Mouse (Mus musculus): ENCODE measurements around the gene Sohlh2. TPM values are rescaled to one million over a fixed set of nuclear protein-coding genes. Genes with fewer than 3 reads are reported as not detected.
"Not testable (repeated sequence)": the region's sequence is repeated elsewhere in the genome, so short reads cannot be mapped to it uniquely, and the experiment has no call there.

Gene Sohlh2
- polyA plus RNA-seq, 1 experiment from 2014 or later: not detected

DNA sequence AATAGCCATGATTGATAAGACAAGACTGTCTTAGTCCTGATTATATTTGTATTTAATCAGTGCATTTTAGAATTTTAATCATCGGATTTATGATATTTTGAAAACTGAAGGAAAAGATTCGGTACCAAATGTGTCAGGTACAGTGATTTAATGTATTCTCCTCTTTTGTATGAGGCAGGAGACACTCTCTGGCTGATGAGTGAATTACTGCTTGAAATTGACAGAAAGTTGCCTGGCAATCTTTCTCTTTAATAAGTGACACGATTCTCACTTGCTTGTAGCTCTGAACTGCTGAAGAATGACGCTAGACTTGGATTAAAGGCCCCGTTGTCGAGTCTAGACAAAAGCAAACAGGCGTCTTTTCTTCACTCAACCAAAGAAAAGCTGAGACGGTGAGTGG lies 13.0 kb downstream of the Sohlh2 start:
- Histone ChIP-seq H3K4me3 (ENCODE audit: low read depth, low read length) (no peak overlapping the region), H3K27me3 (replicated peaks; ENCODE audit: control insufficient read depth, insufficient read depth, low read length) (no peaks in the 10 kb centered on the region), H3K9me3 (replicated peaks; ENCODE audit: control insufficient read depth, low read length) (no peaks in the 10 kb centered on the region), H3K36me3 (ENCODE audit: control insufficient read depth, insufficient read depth, low read length) (no peaks in the 10 kb centered on the region), H3K27ac (ENCODE audit: low read depth, low read length) (no peak overlapping the region), H3K9ac (ENCODE audit: low read length) (no peak overlapping the region), H3K4me1 (ENCODE audit: control insufficient read depth, insufficient read depth, low read length) (no peaks in the 10 kb centered on the region), H3K4me2 (ENCODE audit: low read length) (no peak overlapping the region)
- WGBS: 37% methylated on average over 8 of the region's 8 CpGs
- ATAC-seq (no peak), DNase-seq (ENCODE audit: low spot score) (no peak)

- Histone ChIP-seq H3K4me3 (ENCODE audit: low read depth, low read length) (no peak overlapping the region), H3K9me3 (replicated peaks; ENCODE audit: control insufficient read depth, low read length) (no peaks in the 10 kb centered on the region), H3K4me1 (ENCODE audit: control insufficient read depth, insufficient read depth, low read length) (no peaks in the 10 kb centered on the region), H3K27ac (ENCODE audit: low read depth, low read length) (no peak overlapping the region), H3K36me3 (ENCODE audit: control insufficient read depth, insufficient read depth, low read length) (no peaks in the 10 kb centered on the region), H3K27me3 (replicated peaks; ENCODE audit: control insufficient read depth, insufficient read depth, low read length) (no peaks in the 10 kb centered on the region), H3K4me2 (ENCODE audit: low read length) (no peak overlapping the region), H3K9ac (ENCODE audit: low read length) (no peak overlapping the region)
- DNase-seq (ENCODE audit: low spot score) (no peak), ATAC-seq (no peak)
- WGBS: 91% methylated on average over 5 of the region's 5 CpGs
Observed at GRCm38 (mm10) chr3:55195581-55196327, 13.9 kb downstream of the Sohlh2 start.

DNA sequence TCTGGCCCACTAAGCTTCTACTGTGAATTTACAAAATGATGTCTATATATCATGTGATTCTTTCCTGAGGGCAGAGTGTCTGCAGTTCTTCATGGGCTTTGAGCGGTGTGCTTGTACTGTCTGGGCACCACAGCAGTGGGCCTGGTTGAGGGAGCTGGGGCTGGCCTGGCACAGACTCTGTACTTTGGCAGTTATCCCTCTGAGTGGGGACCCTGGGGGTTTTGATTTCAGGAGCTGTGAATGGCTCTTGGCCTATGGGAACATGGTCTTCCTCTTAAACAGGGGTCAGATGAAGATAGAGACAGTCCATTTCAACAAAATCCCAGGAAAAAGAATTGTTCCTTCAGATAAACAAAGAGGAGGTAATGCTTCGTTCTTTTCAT lies 14.5 kb downstream of the Sohlh2 start:
- DNase-seq (ENCODE audit: low spot score): no peak

DNA sequence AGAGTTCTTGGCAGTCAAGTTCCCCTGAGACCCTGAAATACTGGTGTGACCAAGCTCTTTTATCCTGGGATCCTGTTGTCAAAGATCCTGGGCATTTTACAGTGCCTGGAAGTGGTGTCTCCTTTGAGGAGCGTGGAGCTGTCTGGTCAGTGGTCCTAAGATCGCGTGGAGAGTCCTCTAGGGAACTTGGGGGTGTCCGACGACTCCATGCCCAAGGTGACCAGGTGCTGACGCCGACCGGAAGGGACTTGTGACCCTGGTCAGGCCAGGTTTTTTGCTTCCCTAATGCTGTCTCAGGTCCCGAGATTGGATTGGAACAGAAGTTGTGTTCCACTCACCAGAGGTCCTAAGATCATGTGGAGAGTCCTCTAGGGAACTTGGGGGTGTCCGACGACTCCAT lies 21.8 kb downstream of the Sohlh2 start:
- not testable (repeated sequence) for H3K9ac ChIP-seq (ENCODE audit: low read length); H3K4me3 ChIP-seq (ENCODE audit: low read depth, low read length); H3K4me2 ChIP-seq (ENCODE audit: low read length); H3K27me3 ChIP-seq (replicated peaks; ENCODE audit: control insufficient read depth, insufficient read depth, low read length); H3K9me3 ChIP-seq (replicated peaks; ENCODE audit: control insufficient read depth, low read length); DNase-seq (ENCODE audit: low spot score); H3K27ac ChIP-seq (ENCODE audit: low read depth, low read length); ATAC-seq; H3K36me3 ChIP-seq (ENCODE audit: control insufficient read depth, insufficient read depth, low read length); H3K4me1 ChIP-seq (ENCODE audit: control insufficient read depth, insufficient read depth, low read length)
- 92% methylated on average over 11 of the region's 11 CpGs for WGBS

More for the DNA sequence above, 14.5 kb downstream of the Sohlh2 start:
- no peaks in the 10 kb centered on the region for H3K27me3 ChIP-seq (replicated peaks; ENCODE audit: control insufficient read depth, insufficient read depth, low read length)
- ATAC-seq: no peak
- H3K27ac ChIP-seq (ENCODE audit: low read depth, low read length): no peak overlapping the region
- no peak overlapping the region for H3K4me2 ChIP-seq (ENCODE audit: low read length)
- 83% methylated on average over 2 of the region's 2 CpGs for WGBS
- no peak overlapping the region for H3K9ac ChIP-seq (ENCODE audit: low read length)
- H3K4me3 ChIP-seq (ENCODE audit: low read depth, low read length): no peak overlapping the region
- no peaks in the 10 kb centered on the region for H3K36me3 ChIP-seq (ENCODE audit: control insufficient read depth, insufficient read depth, low read length)
- no peaks in the 10 kb centered on the region for H3K4me1 ChIP-seq (ENCODE audit: control insufficient read depth, insufficient read depth, low read length)
- no peaks in the 10 kb centered on the region for H3K9me3 ChIP-seq (replicated peaks; ENCODE audit: control insufficient read depth, low read length)

GRCm38 (mm10) chr3:55206413-55206812 lies 24.6 kb downstream of the Sohlh2 start:
- no peaks in the 10 kb centered on the region for H3K4me1 ChIP-seq (ENCODE audit: control insufficient read depth, insufficient read depth, low read length)
- DNase-seq (ENCODE audit: low spot score): no peak
- no peak overlapping the region for H3K9ac ChIP-seq (ENCODE audit: low read length)
- H3K36me3 ChIP-seq (ENCODE audit: control insufficient read depth, insufficient read depth, low read length): no peaks in the 10 kb centered on the region
- 98% methylated on average over 2 of the region's 2 CpGs for WGBS
- no peak overlapping the region for H3K4me3 ChIP-seq (ENCODE audit: low read depth, low read length)
- H3K27ac ChIP-seq (ENCODE audit: low read depth, low read length): no peak overlapping the region
- H3K27me3 ChIP-seq (replicated peaks; ENCODE audit: control insufficient read depth, insufficient read depth, low read length): no peaks in the 10 kb centered on the region
- no peak overlapping the region for H3K4me2 ChIP-seq (ENCODE audit: low read length)
- no peak for ATAC-seq
- H3K9me3 ChIP-seq (replicated peaks; ENCODE audit: control insufficient read depth, low read length): no peaks in the 10 kb centered on the region

- ATAC-seq (no peak), DNase-seq (ENCODE audit: low spot score) (no peak)
Observed at GRCm38 (mm10) chr3:55207665-55208064, 25.8 kb downstream of the Sohlh2 start.

DNA sequence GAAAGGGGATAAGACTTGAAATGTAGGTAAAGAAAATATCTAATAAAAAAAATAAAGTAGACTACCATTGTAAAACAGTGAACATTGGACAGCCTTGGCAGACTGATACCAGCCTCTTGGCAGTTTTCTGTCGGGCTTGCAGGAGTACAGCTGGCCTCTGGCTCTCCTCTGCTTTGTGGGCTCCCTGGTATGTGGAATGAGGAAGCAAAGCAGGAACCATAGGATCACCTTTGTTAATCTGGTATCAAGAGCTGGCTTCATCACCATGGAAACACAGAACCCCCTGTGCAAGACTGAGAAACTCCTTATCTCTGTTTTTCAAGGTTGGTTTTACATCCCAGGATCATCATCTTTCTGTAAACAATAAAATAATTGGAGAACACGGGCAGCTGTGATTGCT lies 30.4 kb downstream of the Sohlh2 start:
- no peak overlapping the region for H3K27ac ChIP-seq (ENCODE audit: low read depth, low read length)
- ATAC-seq (no peak), DNase-seq (ENCODE audit: low spot score) (no peak)
- H3K9ac ChIP-seq (ENCODE audit: low read length): no peak overlapping the region
- no peak overlapping the region for H3K4me3 ChIP-seq (ENCODE audit: low read depth, low read length)
- no peaks in the 10 kb centered on the region for H3K36me3 ChIP-seq (ENCODE audit: control insufficient read depth, insufficient read depth, low read length)
- no peaks in the 10 kb centered on the region for H3K9me3 ChIP-seq (replicated peaks; ENCODE audit: control insufficient read depth, low read length)
- H3K4me2 ChIP-seq (ENCODE audit: low read length): no peak overlapping the region
- peaks cover 14% of the 10 kb centered on the region for H3K4me1 ChIP-seq (ENCODE audit: control insufficient read depth, insufficient read depth, low read length)
- H3K27me3 ChIP-seq (replicated peaks; ENCODE audit: control insufficient read depth, insufficient read depth, low read length): no peaks in the 10 kb centered on the region
- WGBS: 30% methylated on average over 2 of the region's 2 CpGs

More at GRCm38 (mm10) chr3:55207665-55208064, 25.8 kb downstream of the Sohlh2 start:
- H3K4me1 ChIP-seq (ENCODE audit: control insufficient read depth, insufficient read depth, low read length): 0 out of 2 replicates have a peak, but pooled peaks cover 3% of the 10 kb centered on the region
- WGBS: 63% methylated on average over 6 of the region's 6 CpGs
- no peak overlapping the region for H3K9ac ChIP-seq (ENCODE audit: low read length)
- no peak overlapping the region for H3K4me3 ChIP-seq (ENCODE audit: low read depth, low read length)
- H3K9me3 ChIP-seq (replicated peaks; ENCODE audit: control insufficient read depth, low read length): no peaks in the 10 kb centered on the region
- H3K27me3 ChIP-seq (replicated peaks; ENCODE audit: control insufficient read depth, insufficient read depth, low read length): no peaks in the 10 kb centered on the region
- H3K36me3 ChIP-seq (ENCODE audit: control insufficient read depth, insufficient read depth, low read length): no peaks in the 10 kb centered on the region
- no peak overlapping the region for H3K4me2 ChIP-seq (ENCODE audit: low read length)
- H3K27ac ChIP-seq (ENCODE audit: low read depth, low read length): no peak overlapping the region

GRCm38 (mm10) chr3:55213785-55214184 lies 32.0 kb downstream of the Sohlh2 start:
- no peak overlapping the region for H3K4me2 ChIP-seq (ENCODE audit: low read length)
- H3K9ac ChIP-seq (ENCODE audit: low read length): no peak overlapping the region
- no peaks in the 10 kb centered on the region for H3K9me3 ChIP-seq (replicated peaks; ENCODE audit: control insufficient read depth, low read length)
- no peak for ATAC-seq
- DNase-seq (ENCODE audit: low spot score): no peak
- H3K4me1 ChIP-seq (ENCODE audit: control insufficient read depth, insufficient read depth, low read length): peaks cover 14% of the 10 kb centered on the region
- no peaks in the 10 kb centered on the region for H3K27me3 ChIP-seq (replicated peaks; ENCODE audit: control insufficient read depth, insufficient read depth, low read length)
- H3K36me3 ChIP-seq (ENCODE audit: control insufficient read depth, insufficient read depth, low read length): no peaks in the 10 kb centered on the region
- 0 out of 2 replicates have a peak overlapping the region, but pooled peaks have one; percentile 39 for H3K27ac ChIP-seq (ENCODE audit: low read depth, low read length)
- 51% methylated on average over 4 of the region's 4 CpGs for WGBS
- no peak overlapping the region for H3K4me3 ChIP-seq (ENCODE audit: low read depth, low read length)

GRCm38 (mm10) chr3:55214413-55214812 lies 32.6 kb downstream of the Sohlh2 start:
- ATAC-seq (peak; percentile 86; the same call in 1 of the 2 replicates), DNase-seq (ENCODE audit: low spot score) (peak; percentile 84)
- Histone ChIP-seq H3K27ac (ENCODE audit: low read depth, low read length) (peak overlapping the region; percentile 39; the same call in 1 of the 2 replicates), H3K36me3 (ENCODE audit: control insufficient read depth, insufficient read depth, low read length) (no peaks in the 10 kb centered on the region), H3K27me3 (replicated peaks; ENCODE audit: control insufficient read depth, insufficient read depth, low read length) (no peaks in the 10 kb centered on the region), H3K4me3 (ENCODE audit: low read depth, low read length) (no peak overlapping the region), H3K4me2 (ENCODE audit: low read length) (0 out of 2 replicates have a peak overlapping the region, but pooled peaks have one; percentile 1), H3K4me1 (ENCODE audit: control insufficient read depth, insufficient read depth, low read length) (peaks cover 14% of the 10 kb centered on the region), H3K9ac (ENCODE audit: low read length) (no peak overlapping the region), H3K9me3 (replicated peaks; ENCODE audit: control insufficient read depth, low read length) (no peaks in the 10 kb centered on the region)
- WGBS: 43% methylated on average over 6 of the region's 6 CpGs

All from forebrain, embryonic 14.5 days (tissue).